Mouse (Mus musculus) embryonic facial prominence, embryonic 14.5 days (tissue): ENCODE results near the gene 1810010H24Rik. TPM values are rescaled to one million over a fixed set of nuclear protein-coding genes. Genes with fewer than 3 reads are reported as not detected.

Experiments
- ATAC-seq: fragments of 200-750 bp; cut with Nextera tagmentation; 2 replicates; pipeline ENCODE4 v1.8.0; 2017; ENCODE audit warnings: low read depth, moderate number of reproducible peaks, moderate TSS enrichment
- DNase-seq: peaks from one replicate; pipeline ENCODE4 v3.0.0-alpha.2; 2015; ENCODE audit warnings: low spot score
- H3K27ac ChIP-seq: fragments of 300-500 bp; sonication (generic); replicated peaks from 2 replicates; pipeline ENCODE4 v1.5.1; 2014; ENCODE audit warnings: low read depth, mild to moderate bottlenecking, low read length, moderate library complexity
- H3K27me3 ChIP-seq: fragments of 300-500 bp; sonication (generic); replicated peaks from 2 replicates; pipeline ENCODE4 v1.6.1; 2014; ENCODE audit warnings: low read length; ENCODE audit not compliant: control insufficient read depth, insufficient read depth
- H3K36me3 ChIP-seq: fragments of 300-500 bp; sonication (generic); 2 replicates; pipeline ENCODE4 v1.6.1; 2014; ENCODE audit warnings: low read length, mixed read lengths; ENCODE audit not compliant: control insufficient read depth, insufficient read depth
- H3K4me1 ChIP-seq: fragments of 300-500 bp; sonication (generic); 2 replicates; pipeline ENCODE4 v1.6.1; 2014; ENCODE audit warnings: antibody characterized with exemption, low read length; ENCODE audit not compliant: control insufficient read depth, insufficient read depth
- H3K4me2 ChIP-seq: fragments of 300-500 bp; sonication (generic); 2 replicates; pipeline ENCODE4 v1.6.1; 2014; ENCODE audit warnings: low read depth, mild to moderate bottlenecking, low read length, moderate library complexity, mixed read lengths
- H3K4me3 ChIP-seq: fragments of 300-500 bp; sonication (generic); 2 replicates; pipeline ENCODE4 v1.5.1; 2014; ENCODE audit warnings: low read depth, mild to moderate bottlenecking, low read length
- H3K9ac ChIP-seq: fragments of 300-500 bp; sonication (generic); 2 replicates; pipeline ENCODE4 v1.6.1; 2014; ENCODE audit warnings: low read depth, mild to moderate bottlenecking, low read length, moderate library complexity, mixed read lengths
- H3K9me3 ChIP-seq: fragments of 300-500 bp; sonication (generic); 2 replicates; pipeline ENCODE4 v1.6.1; 2016; ENCODE audit warnings: low read length; ENCODE audit not compliant: control insufficient read depth
- WGBS: fragments of 180-500 bp; shearing (Covaris S2); extraction: QIAGEN DNeasy Blood & Tissue Kit; methylation state at CpG from one replicate; pipeline ENCODE4 v1.1.7; 2014; 5-methylcytosine and 5-hydroxymethylcytosine counted together
- polyA plus RNA-seq: library from polyadenylated mRNA; unstranded; fragments of >200 nt; fragmentation: Nextera tagmentation; extraction: Ambion mirVana; gene quantifications from 2 replicates; pipeline ENCODE4 v1.2.1, GENCODE M21; 2014

1810010H24Rik gene
- polyA plus RNA-seq, 1 experiment from 2014 or later, result 4.3 TPM

DNA sequence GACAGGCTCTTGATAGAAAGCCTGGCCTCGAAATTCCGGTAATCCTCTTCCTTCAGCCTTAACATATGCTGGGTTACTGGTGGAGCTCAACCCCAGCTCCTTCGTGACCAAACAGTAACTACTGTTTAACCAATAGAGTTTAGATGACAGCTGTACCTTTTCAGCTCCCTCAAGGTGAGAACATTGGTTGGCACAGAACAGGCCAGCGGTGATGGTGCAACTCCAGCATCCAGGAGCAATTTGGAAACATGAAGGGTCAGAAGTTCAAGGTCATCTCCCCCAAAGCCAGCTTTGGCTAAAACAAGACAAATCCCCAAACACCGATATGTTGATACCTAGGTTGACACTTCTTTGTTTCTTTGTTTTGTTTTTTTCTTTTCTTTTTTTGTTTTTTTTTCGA is 3.3 kb downstream of the 1810010H24Rik start:
- ATAC-seq, result no peak
- Histone ChIP-seq H3K9ac (peak overlapping the region; percentile 74), H3K36me3 (no peaks in the 10 kb centered on the region), H3K27me3 (peaks cover 6% of the 10 kb centered on the region), H3K4me2 (peak overlapping the region; percentile 96), H3K27ac (no peak overlapping the region), H3K4me3 (peak overlapping the region; percentile 69), H3K9me3 (no peaks in the 10 kb centered on the region), H3K4me1 (peaks cover 21% of the 10 kb centered on the region)
- 59% methylated on average over 6 of the region's 6 CpGs for WGBS
- DNase-seq, result no peak

DNA sequence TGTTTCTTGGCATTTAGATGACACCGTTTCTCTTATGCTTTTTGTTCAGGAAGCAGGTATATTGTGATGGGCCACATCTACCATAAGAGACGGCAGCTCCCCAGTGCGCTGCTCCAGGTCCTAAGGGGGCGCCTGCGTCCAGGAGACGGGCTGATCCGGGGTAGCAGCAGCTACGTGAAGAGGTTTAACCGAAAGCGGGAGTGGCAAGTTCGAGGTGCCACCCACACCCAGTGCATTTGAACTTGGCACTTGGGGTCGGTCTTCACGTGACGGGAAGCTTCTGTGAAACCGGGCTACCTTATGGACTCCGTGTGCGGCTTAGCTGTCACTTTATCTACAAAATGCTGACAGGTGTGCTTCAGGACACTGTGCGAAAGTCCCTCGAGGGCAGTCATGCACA is 4.1 kb downstream of the 1810010H24Rik start:
- peaks cover 6% of the 10 kb centered on the region for H3K27me3 ChIP-seq
- peaks cover 17% of the 10 kb centered on the region for H3K4me1 ChIP-seq
- no peak overlapping the region for H3K4me2 ChIP-seq
- 51% methylated on average over 19 of the region's 19 CpGs for WGBS
- H3K27ac ChIP-seq, result no peak overlapping the region
- ATAC-seq (no peak), DNase-seq (no peak)
- H3K4me3 ChIP-seq, result no peak overlapping the region
- 0 out of 2 replicates have a peak, but pooled peaks cover 1% of the 10 kb centered on the region for H3K36me3 ChIP-seq
- H3K9me3 ChIP-seq, result no peaks in the 10 kb centered on the region
- H3K9ac ChIP-seq, result no peak overlapping the region

DNA sequence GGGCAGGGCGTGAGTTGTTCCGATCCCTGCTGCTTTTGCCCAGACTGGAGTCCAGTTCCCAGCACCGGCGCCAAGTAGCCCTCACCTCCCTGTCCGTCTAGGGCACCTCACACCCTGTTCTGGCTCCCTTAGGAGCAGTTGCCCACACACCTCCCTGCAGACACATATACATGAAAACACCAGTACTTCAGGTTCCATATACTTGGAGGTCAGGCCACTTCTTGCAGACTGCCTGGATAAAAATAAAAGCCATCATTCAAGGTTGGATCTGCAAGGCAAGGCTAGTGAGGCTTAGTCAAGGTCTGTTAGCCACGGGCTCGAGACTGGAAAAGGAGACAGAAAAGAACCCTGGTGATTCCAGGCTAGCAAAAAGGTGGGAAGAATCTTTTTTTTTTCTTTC is 6.2 kb downstream of the 1810010H24Rik start:
- no peak overlapping the region; the same call in 1 of the 2 replicates for H3K9ac ChIP-seq
- no peaks in the 10 kb centered on the region for H3K9me3 ChIP-seq
- no peak overlapping the region for H3K27ac ChIP-seq
- peaks cover 5% of the 10 kb centered on the region; the same call in 1 of the 2 replicates for H3K4me1 ChIP-seq
- H3K36me3 ChIP-seq, result peaks cover 21% of the 10 kb centered on the region; the same call in 1 of the 2 replicates
- WGBS, result 40% methylated on average over 7 of the region's 7 CpGs
- peaks cover 1% of the 10 kb centered on the region for H3K27me3 ChIP-seq
- H3K4me3 ChIP-seq, result no peak overlapping the region
- DNase-seq (no peak), ATAC-seq (no peak)
- no peak overlapping the region for H3K4me2 ChIP-seq

DNA sequence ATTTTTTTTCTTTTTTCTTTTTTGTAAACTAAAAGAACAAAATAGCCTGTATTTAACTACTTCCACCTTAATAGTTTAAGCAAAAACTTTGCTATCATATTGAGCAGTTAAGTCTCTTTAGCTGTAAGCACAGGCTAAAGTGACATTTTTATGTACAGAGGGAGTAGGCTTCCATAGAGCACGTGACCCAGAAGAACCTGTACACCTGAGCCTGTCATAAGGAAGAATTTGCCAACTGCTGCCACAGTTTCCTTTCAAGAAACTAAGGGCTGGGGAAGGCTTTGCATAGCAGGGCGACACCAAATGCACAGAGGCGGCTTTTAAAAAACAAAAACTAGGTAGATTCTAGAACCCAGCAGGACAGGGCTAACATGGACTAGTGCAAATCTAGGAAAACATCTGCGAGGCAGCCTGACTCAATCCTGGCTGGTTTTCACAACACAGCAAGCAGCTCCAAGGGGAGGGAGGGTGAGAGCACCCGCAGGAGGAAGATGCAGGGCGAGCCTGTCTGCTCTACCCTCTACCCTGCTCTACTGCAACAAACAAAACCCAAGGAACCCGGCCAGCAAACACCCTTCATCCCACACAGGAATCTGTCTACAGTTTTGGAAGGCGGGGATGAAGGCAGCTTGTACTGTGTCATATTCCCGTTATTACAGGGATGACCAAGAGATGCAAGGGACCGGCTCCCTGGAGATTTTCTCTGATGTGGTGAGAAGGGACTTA is 8.8 kb downstream of the 1810010H24Rik start:
- DNase-seq, result no peak
- H3K27me3 ChIP-seq, result no peaks in the 10 kb centered on the region

DNA sequence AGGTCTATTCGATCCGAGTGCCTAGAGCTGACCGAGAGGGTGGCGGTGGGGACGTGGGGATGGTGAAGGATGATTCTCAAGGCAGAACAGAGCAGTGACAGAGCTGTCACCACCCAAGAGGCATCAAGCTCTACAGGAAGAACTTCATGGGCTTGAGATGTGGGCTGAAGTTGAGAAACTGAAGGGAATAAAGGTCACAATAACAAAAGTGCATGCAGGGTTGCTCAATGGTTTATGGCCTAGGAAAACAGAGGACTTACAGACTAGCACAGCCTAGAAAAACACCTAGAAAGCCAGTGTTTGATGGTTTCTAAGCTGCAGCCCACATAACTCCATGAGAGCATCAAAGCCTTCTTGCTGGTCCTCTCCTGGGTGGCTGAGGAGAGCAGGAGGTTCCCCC is 13.9 kb downstream of the 1810010H24Rik start:
- no peak for ATAC-seq

More for the DNA sequence above, 8.8 kb downstream of the 1810010H24Rik start:
- H3K4me1 ChIP-seq, result 0 out of 2 replicates have a peak, but pooled peaks cover 2% of the 10 kb centered on the region
- H3K9ac ChIP-seq, result no peak overlapping the region
- WGBS, result 84% methylated on average over 10 of the region's 10 CpGs
- no peaks in the 10 kb centered on the region for H3K9me3 ChIP-seq
- peaks cover 47% of the 10 kb centered on the region for H3K36me3 ChIP-seq
- H3K27ac ChIP-seq, result no peak overlapping the region
- no peak overlapping the region for H3K4me2 ChIP-seq
- ATAC-seq, result no peak
- H3K4me3 ChIP-seq, result no peak overlapping the region

DNA sequence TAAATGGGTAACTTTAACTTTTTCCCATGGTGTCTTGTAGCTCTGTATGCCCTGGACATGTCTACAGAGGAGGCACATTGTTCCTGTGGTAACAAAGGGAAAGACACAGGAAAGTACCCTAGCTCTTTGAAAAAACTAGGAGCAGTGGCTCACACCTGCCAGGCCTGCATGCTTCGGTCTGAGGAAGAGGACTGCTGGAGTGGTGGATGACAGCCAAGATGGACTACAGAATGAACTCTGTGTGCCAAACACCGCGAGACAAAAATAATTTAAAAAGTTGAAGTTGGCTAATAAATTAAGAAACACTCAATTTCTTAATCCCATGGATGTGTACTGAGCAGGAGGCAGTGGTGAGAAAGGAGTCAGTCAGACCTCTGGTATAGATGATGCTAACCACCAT is 15.9 kb downstream of the 1810010H24Rik start:
- no peaks in the 10 kb centered on the region for H3K9me3 ChIP-seq
- no peaks in the 10 kb centered on the region for H3K27me3 ChIP-seq
- ATAC-seq, result no peak
- no peak overlapping the region for H3K4me3 ChIP-seq
- no peak overlapping the region for H3K9ac ChIP-seq
- 92% methylated on average over 3 of the region's 3 CpGs for WGBS
- no peak for DNase-seq
- no peak overlapping the region for H3K27ac ChIP-seq
- H3K36me3 ChIP-seq, result peaks cover 90% of the 10 kb centered on the region
- H3K4me1 ChIP-seq, result no peaks in the 10 kb centered on the region
- H3K4me2 ChIP-seq, result no peak overlapping the region

More for the DNA sequence above, 13.9 kb downstream of the 1810010H24Rik start:
- 92% methylated on average over 5 of the region's 5 CpGs for WGBS
- Histone ChIP-seq H3K9me3 (no peaks in the 10 kb centered on the region), H3K36me3 (peaks cover 92% of the 10 kb centered on the region), H3K4me1 (no peaks in the 10 kb centered on the region), H3K4me3 (no peak overlapping the region), H3K4me2 (no peak overlapping the region), H3K9ac (no peak overlapping the region), H3K27me3 (no peaks in the 10 kb centered on the region), H3K27ac (no peak overlapping the region)
- no peak for DNase-seq

DNA sequence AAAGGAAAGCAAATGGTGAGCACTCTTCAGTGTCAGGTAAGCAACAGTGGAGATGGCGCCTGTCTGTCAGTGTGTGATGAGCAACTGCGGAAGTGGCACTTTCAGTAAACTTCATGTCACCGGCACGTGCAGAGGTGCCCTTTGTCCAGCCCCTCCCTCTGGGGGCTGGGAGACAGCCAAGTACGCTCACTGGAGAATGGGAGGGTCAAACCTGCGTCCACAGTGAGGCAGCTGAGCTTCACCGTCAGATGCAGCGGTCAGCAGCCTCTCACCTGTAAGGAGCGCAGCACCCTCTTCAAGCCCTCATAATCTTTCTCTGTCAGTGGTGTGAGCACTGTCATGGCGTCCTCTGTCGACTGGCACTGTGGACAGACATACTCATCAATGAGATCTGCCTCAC is 17.9 kb downstream of the 1810010H24Rik start:
- H3K27ac ChIP-seq, result no peak overlapping the region
- H3K4me2 ChIP-seq, result no peak overlapping the region
- H3K27me3 ChIP-seq, result no peaks in the 10 kb centered on the region
- 93% methylated on average over 10 of the region's 11 CpGs for WGBS
- peaks cover 86% of the 10 kb centered on the region for H3K36me3 ChIP-seq
- no peak for DNase-seq
- H3K4me3 ChIP-seq, result no peak overlapping the region
- no peak for ATAC-seq
- H3K4me1 ChIP-seq, result no peaks in the 10 kb centered on the region
- no peak overlapping the region for H3K9ac ChIP-seq
- no peaks in the 10 kb centered on the region for H3K9me3 ChIP-seq

DNA sequence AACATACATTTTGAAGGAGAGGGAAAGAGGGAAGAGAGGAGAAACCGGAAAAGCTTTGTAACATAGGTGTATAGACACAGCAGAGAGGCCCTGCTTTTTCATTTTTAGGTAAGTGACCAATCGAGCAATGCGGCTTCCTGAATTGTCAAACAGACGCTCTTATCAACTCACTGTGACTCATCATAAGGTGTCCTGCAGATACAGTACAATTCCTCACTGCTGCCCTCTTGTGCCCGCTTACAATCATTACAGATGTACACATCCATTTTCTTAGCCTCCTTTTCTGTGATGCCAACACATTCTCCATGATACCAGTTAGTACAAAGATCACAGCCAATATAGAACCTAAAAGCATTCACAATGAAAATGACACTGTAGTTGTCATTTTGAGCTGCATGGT is 18.8 kb downstream of the 1810010H24Rik start:
- Histone ChIP-seq H3K4me1 (no peaks in the 10 kb centered on the region), H3K4me2 (no peak overlapping the region), H3K27me3 (no peaks in the 10 kb centered on the region), H3K27ac (no peak overlapping the region), H3K4me3 (no peak overlapping the region), H3K9ac (no peak overlapping the region), H3K9me3 (no peaks in the 10 kb centered on the region), H3K36me3 (peaks cover 76% of the 10 kb centered on the region)
- 55% methylated on average over 5 of the region's 5 CpGs for WGBS
- DNase-seq (peak; percentile 72), ATAC-seq (peak; percentile 67; the same call in 1 of the 2 replicates)

DNA sequence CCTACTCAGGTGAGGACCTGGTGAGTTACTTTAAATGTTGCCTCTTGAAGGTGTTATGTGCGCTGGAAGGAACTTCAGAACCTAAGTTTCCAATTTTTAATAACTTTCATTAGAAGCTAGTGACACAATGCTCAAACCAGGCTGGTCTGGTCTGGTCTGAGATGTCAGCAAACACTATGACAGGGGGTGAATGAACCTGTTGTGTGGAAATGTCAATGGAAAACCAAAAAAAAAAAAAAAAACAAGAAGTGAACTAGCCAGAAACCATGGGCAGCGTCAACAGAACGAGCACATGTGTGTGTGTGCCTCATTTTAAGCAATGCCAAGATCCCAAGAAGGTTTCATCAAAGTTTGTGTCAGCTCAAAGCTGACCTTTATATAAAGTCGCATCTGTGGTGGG is 20.1 kb downstream of the 1810010H24Rik start:
- Histone ChIP-seq H3K27me3 (no peaks in the 10 kb centered on the region), H3K27ac (no peak overlapping the region), H3K4me3 (no peak overlapping the region), H3K36me3 (peaks cover 64% of the 10 kb centered on the region), H3K4me2 (no peak overlapping the region), H3K9ac (no peak overlapping the region), H3K9me3 (no peaks in the 10 kb centered on the region), H3K4me1 (no peaks in the 10 kb centered on the region)
- 89% methylated on average over 4 of the region's 4 CpGs for WGBS
- no peak for DNase-seq
- no peak for ATAC-seq
